Mouse (Mus musculus): Measurements from ENCODE around the gene Mapk8ip1. TPM values are rescaled to one million over a fixed set of nuclear protein-coding genes. Genes with fewer than 3 reads are reported as not detected.

The Mapk8ip1 gene
- polyA plus RNA-seq, 1 experiment from 2014 or later, result 4.7 TPM

- H3K4me2 ChIP-seq, result no peak overlapping the region
- ATAC-seq, result no peak
- H3K27ac ChIP-seq, result no peak overlapping the region
- no peak overlapping the region for H3K9ac ChIP-seq
- no peak overlapping the region for H3K4me3 ChIP-seq
- H3K27me3 ChIP-seq (replicated peaks), result peaks cover 68% of the 10 kb centered on the region
- no peaks in the 10 kb centered on the region for H3K9me3 ChIP-seq (replicated peaks)
- H3K4me1 ChIP-seq, result peaks cover 44% of the 10 kb centered on the region
- 65% methylated on average over 30 of the region's 30 CpGs for WGBS (ENCODE audit: insufficient replicate concordance)
- peaks cover 14% of the 10 kb centered on the region for H3K36me3 ChIP-seq
Observed at GRCm38 (mm10) chr2:92386821-92387570, 14.1 kb downstream of the Mapk8ip1 start.

- no peak overlapping the region for H3K27ac ChIP-seq
- H3K9ac ChIP-seq, result no peak overlapping the region
- H3K4me1 ChIP-seq, result peaks cover 31% of the 10 kb centered on the region
- ATAC-seq, result no peak
- H3K4me2 ChIP-seq, result no peak overlapping the region
- H3K27me3 ChIP-seq (replicated peaks), result peaks cover 52% of the 10 kb centered on the region
- H3K36me3 ChIP-seq, result peaks cover 30% of the 10 kb centered on the region
- WGBS (ENCODE audit: insufficient replicate concordance), result 63% methylated on average over 22 of the region's 22 CpGs
- no peaks in the 10 kb centered on the region for H3K9me3 ChIP-seq (replicated peaks)
- H3K4me3 ChIP-seq, result no peak overlapping the region
Observed at GRCm38 (mm10) chr2:92385113-92386051, 15.7 kb downstream of the Mapk8ip1 start.

GRCm38 (mm10) chr2:92384101-92384500 lies 17.0 kb downstream of the Mapk8ip1 start:
- ATAC-seq, result no peak
- no peak overlapping the region for H3K9ac ChIP-seq
- H3K27ac ChIP-seq, result no peak overlapping the region
- H3K9me3 ChIP-seq (replicated peaks), result no peaks in the 10 kb centered on the region
- H3K27me3 ChIP-seq (replicated peaks), result peaks cover 39% of the 10 kb centered on the region
- 51% methylated on average over 4 of the region's 4 CpGs for WGBS (ENCODE audit: insufficient replicate concordance)
- H3K4me2 ChIP-seq, result no peak overlapping the region
- H3K4me1 ChIP-seq, result peaks cover 18% of the 10 kb centered on the region
- H3K4me3 ChIP-seq, result no peak overlapping the region
- peaks cover 43% of the 10 kb centered on the region for H3K36me3 ChIP-seq

- 86% methylated on average over 4 of the region's 4 CpGs for WGBS (ENCODE audit: insufficient replicate concordance)
- H3K9ac ChIP-seq, result no peak overlapping the region
- no peaks in the 10 kb centered on the region for H3K9me3 ChIP-seq (replicated peaks)
- peaks cover 10% of the 10 kb centered on the region; the same call in 1 of the 2 replicates for H3K4me1 ChIP-seq
- H3K27me3 ChIP-seq (replicated peaks), result peaks cover 25% of the 10 kb centered on the region
- H3K27ac ChIP-seq, result no peak overlapping the region
- H3K36me3 ChIP-seq, result peaks cover 57% of the 10 kb centered on the region
- no peak overlapping the region for H3K4me2 ChIP-seq
- ATAC-seq, result no peak
- H3K4me3 ChIP-seq, result no peak overlapping the region
Observed at GRCm38 (mm10) chr2:92382759-92383158, 18.3 kb downstream of the Mapk8ip1 start.

GRCm38 (mm10) chr2:92381901-92382588 lies 19.0 kb downstream of the Mapk8ip1 start, which contains the start of gene 1700029I15Rik:
TSS of gene 1700029I15Rik (plus strand) at chr2:92382538.
- peaks cover 64% of the 10 kb centered on the region for H3K36me3 ChIP-seq

GRCm38 (mm10) chr2:92381161-92381560 lies 19.9 kb downstream of the Mapk8ip1 start:
- H3K27me3 ChIP-seq (replicated peaks), result peaks cover 9% of the 10 kb centered on the region; the same call in 1 of the 2 replicates
- H3K9ac ChIP-seq, result no peak overlapping the region
- peaks cover 17% of the 10 kb centered on the region for H3K4me1 ChIP-seq
- H3K36me3 ChIP-seq, result peaks cover 65% of the 10 kb centered on the region
- H3K9me3 ChIP-seq (replicated peaks), result no peaks in the 10 kb centered on the region
- no peak overlapping the region for H3K4me2 ChIP-seq
- no peak overlapping the region for H3K27ac ChIP-seq
- 81% methylated on average over 5 of the region's 5 CpGs for WGBS (ENCODE audit: insufficient replicate concordance)
- ATAC-seq, result no peak
- H3K4me3 ChIP-seq, result no peak overlapping the region

More at GRCm38 (mm10) chr2:92381901-92382588, 19.0 kb downstream of the Mapk8ip1 start, which contains the start of gene 1700029I15Rik:
- 79% methylated on average over 5 of the region's 5 CpGs for WGBS (ENCODE audit: insufficient replicate concordance)
- Histone ChIP-seq H3K4me1 (peaks cover 10% of the 10 kb centered on the region; the same call in 1 of the 2 replicates), H3K27ac (no peak within 1 kb of the TSS), H3K9me3 (replicated peaks) (no peaks in the 10 kb centered on the region), H3K27me3 (replicated peaks) (peaks cover 18% of the 10 kb centered on the region), H3K4me3 (no peak within 1 kb of the TSS), H3K9ac (no peak within 1 kb of the TSS), H3K4me2 (no peak within 1 kb of the TSS)
- ATAC-seq, result no peak

- Histone ChIP-seq H3K9me3 (replicated peaks) (no peaks in the 10 kb centered on the region), H3K36me3 (peaks cover 65% of the 10 kb centered on the region), H3K27me3 (replicated peaks) (0 out of 2 replicates have a peak, but pooled peaks cover 4% of the 10 kb centered on the region), H3K4me1 (peaks cover 23% of the 10 kb centered on the region), H3K4me3 (no peak overlapping the region), H3K27ac (no peak overlapping the region), H3K4me2 (no peak overlapping the region), H3K9ac (no peak overlapping the region)
- 72% methylated on average over 6 of the region's 6 CpGs for WGBS (ENCODE audit: insufficient replicate concordance)
- ATAC-seq, result no peak
Observed at GRCm38 (mm10) chr2:92380495-92381050, 20.5 kb downstream of the Mapk8ip1 start.

GRCm38 (mm10) chr2:92379783-92380494 lies 21.1 kb downstream of the Mapk8ip1 start:
- Histone ChIP-seq H3K27ac (no peak overlapping the region), H3K36me3 (peaks cover 65% of the 10 kb centered on the region), H3K4me1 (peaks cover 23% of the 10 kb centered on the region), H3K9me3 (replicated peaks) (no peaks in the 10 kb centered on the region), H3K9ac (no peak overlapping the region), H3K27me3 (replicated peaks) (no peaks in the 10 kb centered on the region), H3K4me3 (no peak overlapping the region), H3K4me2 (no peak overlapping the region)
- 78% methylated on average over 17 of the region's 17 CpGs for WGBS (ENCODE audit: insufficient replicate concordance)
- ATAC-seq, result no peak

GRCm38 (mm10) chr2:92377320-92377719 lies 23.7 kb downstream of the Mapk8ip1 start:
- Histone ChIP-seq H3K9me3 (replicated peaks) (no peaks in the 10 kb centered on the region), H3K4me1 (peaks cover 24% of the 10 kb centered on the region), H3K4me2 (no peak overlapping the region), H3K9ac (no peak overlapping the region), H3K36me3 (peaks cover 55% of the 10 kb centered on the region), H3K27me3 (replicated peaks) (peaks cover 16% of the 10 kb centered on the region), H3K4me3 (no peak overlapping the region), H3K27ac (no peak overlapping the region)
- WGBS (ENCODE audit: insufficient replicate concordance), result 92% methylated on average over 7 of the region's 7 CpGs
- ATAC-seq, result no peak

- peaks cover 26% of the 10 kb centered on the region for H3K4me1 ChIP-seq
- peak overlapping the region; percentile 87; the same call in 1 of the 2 replicates for H3K27ac ChIP-seq
- no peak for ATAC-seq
- 72% methylated on average over 6 of the region's 6 CpGs for WGBS (ENCODE audit: insufficient replicate concordance)
- H3K36me3 ChIP-seq, result peaks cover 44% of the 10 kb centered on the region
- peak overlapping the region; percentile 97 for H3K4me2 ChIP-seq
- H3K9me3 ChIP-seq (replicated peaks), result no peaks in the 10 kb centered on the region
- H3K4me3 ChIP-seq, result peak overlapping the region; percentile 90
- peak overlapping the region; percentile 88 for H3K9ac ChIP-seq
- H3K27me3 ChIP-seq (replicated peaks), result peaks cover 26% of the 10 kb centered on the region
Observed at GRCm38 (mm10) chr2:92376300-92376699, 24.8 kb downstream of the Mapk8ip1 start.

GRCm38 (mm10) chr2:92375788-92376187 lies 25.3 kb downstream of the Mapk8ip1 start:
- H3K36me3 ChIP-seq, result peaks cover 39% of the 10 kb centered on the region
- peak overlapping the region; percentile 97 for H3K4me2 ChIP-seq
- peak overlapping the region; percentile 87 for H3K27ac ChIP-seq
- H3K4me3 ChIP-seq, result peak overlapping the region; percentile 90
- H3K9ac ChIP-seq, result peak overlapping the region; percentile 88
- 6% methylated on average over 10 of the region's 10 CpGs for WGBS (ENCODE audit: insufficient replicate concordance)
- H3K4me1 ChIP-seq, result peaks cover 31% of the 10 kb centered on the region
- ATAC-seq, result no peak
- peaks cover 31% of the 10 kb centered on the region for H3K27me3 ChIP-seq (replicated peaks)
- H3K9me3 ChIP-seq (replicated peaks), result no peaks in the 10 kb centered on the region

Measured in liver, embryonic 12.5 days (tissue).